Mouse (Mus musculus) spleen, embryonic (tissue): Measurements from ENCODE around the gene Dctn2.
"Not testable (repeated sequence)": the region's sequence is repeated elsewhere in the genome, so short reads cannot be mapped to it uniquely, and the experiment has no call there.

Source experiments
- CTCF ChIA-PET: fragments of 350-600 bp; sonication (Branson Sonifier 250); formaldehyde crosslinking; loops from one replicate; lab custom pipeline; 2022; lab: Charles Lee

Gene Dctn2

GRCm38 (mm10) chr10:127311476-127312355, 45.5 kb downstream of the Dctn2 start, which contains the start of gene Mars:
Gene Mars (minus strand): TSS chr10:127311786.
- CTCF ChIA-PET, result interaction anchor here (0.6 to 1.2 kb wide), 2 partner anchors 11 to 19 kb away, joined by 3 to 5 read pairs; no protein-coding TSS in a partner anchor

- CTCF ChIA-PET, result interaction anchor here (0.6 to 1.2 kb wide), 2 partner anchors 11 to 20 kb away, joined by 3 to 5 read pairs; no protein-coding TSS in a partner anchor
Measured at GRCm38 (mm10) chr10:127312356-127312676, 46.1 kb downstream of the Dctn2 start.

- CTCF ChIA-PET, result interaction anchor here (1.2 kb wide), 1 partner anchor 21 kb away, joined by 5 read pairs; no protein-coding TSS in a partner anchor
Measured at GRCm38 (mm10) chr10:127312858-127313257, 46.7 kb downstream of the Dctn2 start.

- CTCF ChIA-PET, result interaction anchor here (0.6 kb wide), 1 partner anchor 81 kb away, joined by 11 read pairs; no protein-coding TSS in a partner anchor
Measured at GRCm38 (mm10) chr10:127313516-127313915, 47.3 kb downstream of the Dctn2 start.

GRCm38 (mm10) chr10:127314950-127315349, 48.8 kb downstream of the Dctn2 start:
- CTCF ChIA-PET, result not testable (repeated sequence)

GRCm38 (mm10) chr10:127317277-127317676, 51.1 kb downstream of the Dctn2 start:
- CTCF ChIA-PET, result interaction anchor here (0.6 kb wide), 1 partner anchor 11 kb away, joined by 5 read pairs; no protein-coding TSS in a partner anchor

GRCm38 (mm10) chr10:127318009-127318408, 51.8 kb downstream of the Dctn2 start:
- CTCF ChIA-PET, result no interaction called here

GRCm38 (mm10) chr10:127319969-127320368, 53.8 kb downstream of the Dctn2 start:
- CTCF ChIA-PET, result interaction anchor here (1.4 kb wide), 1 partner anchor 18 kb away, joined by 3 read pairs; no protein-coding TSS in a partner anchor

GRCm38 (mm10) chr10:127321621-127322020, 55.5 kb downstream of the Dctn2 start, which contains the start of gene Arhgap9:
Gene Arhgap9 (plus strand): TSS chr10:127321964.
- CTCF ChIA-PET, result no interaction called here

- CTCF ChIA-PET, result interaction anchor here (1.0 kb wide), 1 partner anchor 15 kb away, joined by 4 read pairs; no protein-coding TSS in a partner anchor
Measured at GRCm38 (mm10) chr10:127322178-127322577, 56.0 kb downstream of the Dctn2 start.

- CTCF ChIA-PET, result interaction anchor here (0.7 to 1.1 kb wide), 3 partner anchors 11 to 16 kb away, joined by 3 to 4 read pairs (median 3); no protein-coding TSS in a partner anchor
Measured at GRCm38 (mm10) chr10:127322669-127323068, 56.5 kb downstream of the Dctn2 start.

- CTCF ChIA-PET, result interaction anchor here (0.7 to 1.1 kb wide), 4 partner anchors 9 to 15 kb away, joined by 3 to 4 read pairs (median 3); no protein-coding TSS in a partner anchor
Measured at GRCm38 (mm10) chr10:127323131-127323855, 57.1 kb downstream of the Dctn2 start.

- CTCF ChIA-PET, result no interaction called here
Measured at GRCm38 (mm10) chr10:127324495-127324894, 58.3 kb downstream of the Dctn2 start.

- CTCF ChIA-PET, result interaction anchor here (0.7 to 0.9 kb wide), 2 partner anchors 8 to 14 kb away, joined by 3 to 6 read pairs; no protein-coding TSS in a partner anchor
Measured at GRCm38 (mm10) chr10:127325454-127326016, 59.4 kb downstream of the Dctn2 start.

GRCm38 (mm10) chr10:127326017-127326801, 60.0 kb downstream of the Dctn2 start:
- CTCF ChIA-PET, result interaction anchor here (0.6 to 0.9 kb wide), 3 partner anchors 7 to 50 kb away, joined by 3 to 6 read pairs (median 3); no protein-coding TSS in a partner anchor

- CTCF ChIA-PET, result interaction anchor here (0.6 kb wide), 1 partner anchor 50 kb away, joined by 3 read pairs; no protein-coding TSS in a partner anchor
Measured at GRCm38 (mm10) chr10:127326828-127327227, 60.7 kb downstream of the Dctn2 start.

GRCm38 (mm10) chr10:127327461-127328145, 61.4 kb downstream of the Dctn2 start:
- CTCF ChIA-PET, result no interaction called here

- CTCF ChIA-PET, result no interaction called here
Measured at GRCm38 (mm10) chr10:127330212-127330611, 64.0 kb downstream of the Dctn2 start.
